Mouse (Mus musculus) liver, embryonic 14.5 days (tissue): ENCODE measurements around the gene Gpr68.

ENCODE experiments used
- CTCF ChIP-seq: IDR thresholded peaks from 2 replicates; pipeline ENCODE4 v1.5.1; 2016; ENCODE audit warnings: antibody characterized with exemption, low read depth, control low read depth
- EP300 ChIP-seq: IDR thresholded peaks from 2 replicates; pipeline ENCODE4 v1.6.1; 2016; ENCODE audit warnings: antibody characterized with exemption, low read depth

DNA sequence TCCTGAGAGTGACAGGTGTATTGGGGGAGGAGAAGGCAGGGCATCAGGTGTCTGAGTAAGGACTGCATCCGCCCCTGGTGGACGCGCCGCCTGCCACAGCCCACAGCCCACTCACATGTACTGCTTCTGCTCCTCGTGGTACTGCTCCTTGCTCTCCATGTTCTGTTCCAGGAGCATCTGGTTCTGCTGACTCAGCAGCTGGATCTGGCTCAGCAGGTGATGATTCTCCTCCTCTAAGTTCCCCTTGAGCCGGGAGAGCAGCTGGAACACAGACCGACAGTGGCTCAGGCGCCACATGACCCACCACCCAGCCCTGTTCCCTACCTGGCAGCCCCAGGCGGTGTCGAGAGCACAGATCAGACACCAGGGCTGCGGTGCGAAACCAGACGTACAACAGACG lies 23.7 kb upstream of the Gpr68 start:
- TF ChIP-seq EP300 = no peak
- TF ChIP-seq CTCF = no peak
